ENCODE assay signal across 25 mouse cellular contexts in genomic region chr7:97303614-97304013, GRCm38 (mm10). TPM values are rescaled to one million over a fixed set of nuclear protein-coding genes. Genes with fewer than 3 reads are reported as not detected.
DNase-seq lines count a peak whose midpoint lies in the region; ATAC-seq and TF ChIP-seq lines count a peak whose summit lies in the region.
"Had no signal": no experiment of that assay in that cellular context is flagged by ENCODE, and none has a peak within 500 bp of the region (broad histone marks: within the 10 kb centered on the region; RNA-seq: fewer than 3 reads in every experiment).

No protein-coding gene starts in this region.

- no peak overlapping the region for H3K9ac ChIP-seq in forebrain, postnatal 0 days
- no peak overlapping the region for H3K9ac ChIP-seq in intestine, embryonic 14.5 days (ENCODE audit: low read length)
- H3K9ac ChIP-seq in intestine, embryonic 15.5 days = no peak overlapping the region
- H3K9ac ChIP-seq in midbrain, embryonic 13.5 days (replicated peaks) = no peak overlapping the region
- H3K9ac ChIP-seq: forebrain, embryonic 13.5 days; hindbrain, embryonic 12.5 days; liver, embryonic 15.5 days had no signal

- 82% methylated on average over 2 of the region's 2 CpGs for WGBS in forebrain, embryonic 10.5 days
- WGBS in forebrain, postnatal 0 days = 68% methylated on average over 2 of the region's 2 CpGs
- 71% methylated on average over 2 of the region's 2 CpGs for WGBS in intestine, embryonic 14.5 days
- WGBS in intestine, embryonic 15.5 days = 78% methylated on average over 2 of the region's 2 CpGs
- 82% methylated on average over 2 of the region's 2 CpGs for WGBS in midbrain, embryonic 10.5 days
- WGBS in midbrain, embryonic 13.5 days = 75% methylated on average over 2 of the region's 2 CpGs
- 89% methylated on average over 2 of the region's 2 CpGs for WGBS in limb, embryonic 10.5 days

- H3K4me3 ChIP-seq in forebrain, embryonic 10.5 days = no peak overlapping the region
- no peak overlapping the region for H3K4me3 ChIP-seq in forebrain, postnatal 0 days (ENCODE audit: low read depth, low read length)
- H3K4me3 ChIP-seq in intestine, embryonic 14.5 days (ENCODE audit: low read depth, low read length) = no peak overlapping the region
- H3K4me3 ChIP-seq in intestine, embryonic 15.5 days (replicated peaks) = no peak overlapping the region
- H3K4me3 ChIP-seq in midbrain, embryonic 10.5 days = no peak overlapping the region
- H3K4me3 ChIP-seq in midbrain, embryonic 13.5 days (replicated peaks) = no peak overlapping the region
- no peak overlapping the region for H3K4me3 ChIP-seq in limb, embryonic 10.5 days
- H3K4me3 ChIP-seq: erythroblast, embryonic 14.5 days; forebrain, embryonic 13.5 days; hindbrain, embryonic 12.5 days; layer of hippocampus, adult 2 months; liver, embryonic 15.5 days; megakaryocyte, embryonic 14.5 days had no signal

- peak; percentile 7 for DNase-seq in forebrain, embryonic 10.5 days (ENCODE audit: extremely low spot score, low spot score)
- no peak for DNase-seq in forebrain, postnatal 0 days
- peak; percentile 16 for DNase-seq in intestine, embryonic 14.5 days (ENCODE audit: low spot score)
- peak; percentile 6 for DNase-seq in midbrain, embryonic 10.5 days (ENCODE audit: low spot score)
- DNase-seq in limb, embryonic 10.5 days (ENCODE audit: low spot score) = peak; percentile 23
- no peak for DNase-seq in left cerebral cortex, postnatal 14 days (ENCODE audit: low spot score in 2 of 2)
- DNase-seq: adrenal gland, postnatal 25 days; cerebellum, adult 11-12 months; cerebellum, adult 9-11 months; gastrocnemius, postnatal 25 days; kidney, postnatal 25 days; left cerebral cortex, postnatal 4 days; right cerebral cortex, postnatal 25 days had no signal

- H3K4me2 ChIP-seq in forebrain, postnatal 0 days (ENCODE audit: low read depth) = no peak overlapping the region
- H3K4me2 ChIP-seq in intestine, embryonic 14.5 days (ENCODE audit: low read length) = no peak overlapping the region
- no peak overlapping the region for H3K4me2 ChIP-seq in intestine, embryonic 15.5 days (replicated peaks)
- no peak overlapping the region for H3K4me2 ChIP-seq in midbrain, embryonic 13.5 days (replicated peaks)
- H3K4me2 ChIP-seq: forebrain, embryonic 13.5 days; hindbrain, embryonic 12.5 days; liver, embryonic 15.5 days had no signal

- ATAC-seq in forebrain, postnatal 0 days = no peak
- no peak for ATAC-seq in intestine, embryonic 14.5 days (replicated peaks; ENCODE audit: low FRiP score, low TSS enrichment, low read depth)
- no peak for ATAC-seq in intestine, embryonic 15.5 days
- ATAC-seq in midbrain, embryonic 13.5 days = no peak
- ATAC-seq: forebrain, embryonic 13.5 days; hindbrain, postnatal 0 days; intestine, postnatal 0 days; midbrain, embryonic 16.5 days; Patski had no signal

- peaks cover 24% of the 10 kb centered on the region for H3K36me3 ChIP-seq in forebrain, embryonic 10.5 days (replicated peaks)
- H3K36me3 ChIP-seq in forebrain, postnatal 0 days (ENCODE audit: insufficient read depth) = peaks cover 76% of the 10 kb centered on the region
- peaks cover 87% of the 10 kb centered on the region for H3K36me3 ChIP-seq in intestine, embryonic 14.5 days (ENCODE audit: control insufficient read depth, insufficient read depth, low read length)
- peaks cover 10% of the 10 kb centered on the region for H3K36me3 ChIP-seq in intestine, embryonic 15.5 days
- H3K36me3 ChIP-seq in midbrain, embryonic 10.5 days = peaks cover 58% of the 10 kb centered on the region
- H3K36me3 ChIP-seq in midbrain, embryonic 13.5 days = peaks cover 84% of the 10 kb centered on the region
- peaks cover 14% of the 10 kb centered on the region for H3K36me3 ChIP-seq in limb, embryonic 10.5 days

- intact Hi-C loops in left cerebral cortex, postnatal 14 days (cut with DNase I) = no loop called here

- H3K27ac ChIP-seq in forebrain, embryonic 10.5 days = no peak overlapping the region
- no peak overlapping the region for H3K27ac ChIP-seq in forebrain, postnatal 0 days (ENCODE audit: low read depth, low read length)
- no peak overlapping the region for H3K27ac ChIP-seq in intestine, embryonic 14.5 days (ENCODE audit: low read depth)
- no peak overlapping the region for H3K27ac ChIP-seq in intestine, embryonic 15.5 days
- no peak overlapping the region for H3K27ac ChIP-seq in midbrain, embryonic 10.5 days (replicated peaks)
- no peak overlapping the region for H3K27ac ChIP-seq in midbrain, embryonic 13.5 days
- H3K27ac ChIP-seq in limb, embryonic 10.5 days = no peak overlapping the region
- H3K27ac ChIP-seq: forebrain, embryonic 13.5 days; hindbrain, embryonic 12.5 days; hindbrain, postnatal 0 days; layer of hippocampus, adult 2 months; liver, embryonic 15.5 days had no signal

- TF ChIP-seq CTCF in forebrain, postnatal 0 days (IDR thresholded peaks at IDR 0.05; ENCODE audit: low read depth) = no peak

- no peaks in the 10 kb centered on the region for H3K9me3 ChIP-seq in forebrain, embryonic 10.5 days
- no peaks in the 10 kb centered on the region for H3K9me3 ChIP-seq in forebrain, postnatal 0 days (ENCODE audit: low read length)
- H3K9me3 ChIP-seq in intestine, embryonic 14.5 days (ENCODE audit: control insufficient read depth, low read length) = no peaks in the 10 kb centered on the region
- no peaks in the 10 kb centered on the region for H3K9me3 ChIP-seq in intestine, embryonic 15.5 days
- H3K9me3 ChIP-seq in midbrain, embryonic 10.5 days (replicated peaks) = no peaks in the 10 kb centered on the region
- no peaks in the 10 kb centered on the region for H3K9me3 ChIP-seq in midbrain, embryonic 13.5 days
- no peaks in the 10 kb centered on the region for H3K9me3 ChIP-seq in limb, embryonic 10.5 days (replicated peaks)
- H3K9me3 ChIP-seq: forebrain, embryonic 13.5 days; hindbrain, embryonic 12.5 days; liver, embryonic 15.5 days had no signal

- H3K27me3 ChIP-seq in forebrain, embryonic 10.5 days (ENCODE audit: poor library complexity, severe bottlenecking) = no peaks in the 10 kb centered on the region
- no peaks in the 10 kb centered on the region for H3K27me3 ChIP-seq in forebrain, postnatal 0 days (ENCODE audit: insufficient read depth, low read length)
- H3K27me3 ChIP-seq in intestine, embryonic 14.5 days (replicated peaks; ENCODE audit: control insufficient read depth, insufficient read depth, low read length) = no peaks in the 10 kb centered on the region
- H3K27me3 ChIP-seq in intestine, embryonic 15.5 days (replicated peaks) = no peaks in the 10 kb centered on the region
- H3K27me3 ChIP-seq in midbrain, embryonic 10.5 days (ENCODE audit: low read depth, poor library complexity, severe bottlenecking) = no peaks in the 10 kb centered on the region
- H3K27me3 ChIP-seq in midbrain, embryonic 13.5 days = no peaks in the 10 kb centered on the region
- H3K27me3 ChIP-seq in limb, embryonic 10.5 days (ENCODE audit: low read depth, poor library complexity, severe bottlenecking) = no peaks in the 10 kb centered on the region
- H3K27me3 ChIP-seq: forebrain, embryonic 13.5 days; hindbrain, embryonic 12.5 days; liver, embryonic 15.5 days; megakaryocyte, embryonic 14.5 days; Patski had no signal

- no peaks in the 10 kb centered on the region for H3K4me1 ChIP-seq in forebrain, embryonic 10.5 days
- H3K4me1 ChIP-seq in forebrain, postnatal 0 days (ENCODE audit: insufficient read depth) = no peaks in the 10 kb centered on the region
- H3K4me1 ChIP-seq in intestine, embryonic 14.5 days (replicated peaks; ENCODE audit: control insufficient read depth, insufficient read depth, low read length) = no peaks in the 10 kb centered on the region
- no peaks in the 10 kb centered on the region for H3K4me1 ChIP-seq in intestine, embryonic 15.5 days (replicated peaks)
- H3K4me1 ChIP-seq in midbrain, embryonic 10.5 days = no peaks in the 10 kb centered on the region
- no peaks in the 10 kb centered on the region for H3K4me1 ChIP-seq in midbrain, embryonic 13.5 days (replicated peaks)
- no peaks in the 10 kb centered on the region for H3K4me1 ChIP-seq in limb, embryonic 10.5 days
- H3K4me1 ChIP-seq: forebrain, embryonic 13.5 days; hindbrain, embryonic 12.5 days; liver, embryonic 15.5 days had no signal

RNA-seq across cellular contexts. Expression of gene Usp35, which starts 28.2 kb away (rescaled TPM):
- 0.83 and 1.7 TPM in 2 replicates for polyA plus RNA-seq in forebrain, embryonic 10.5 days (2016; fragmentation: Nextera tagmentation; extraction: Ambion mirVana)
- 14.8 and 15.0 TPM in 2 replicates for total RNA-seq in forebrain, postnatal 0 days (2014; rRNA removed)
- 2.6 and 3.8 TPM in 2 replicates for polyA plus RNA-seq in forebrain, postnatal 0 days (2015; fragmentation: Nextera tagmentation; extraction: Ambion mirVana)
- polyA plus RNA-seq in intestine, embryonic 14.5 days (2014; fragmentation: Nextera tagmentation; extraction: Ambion mirVana) = 2.1 and 3.4 TPM in 2 replicates
- polyA plus RNA-seq in intestine, embryonic 15.5 days (2015; fragmentation: Nextera tagmentation; extraction: Ambion mirVana) = 1.1 and 1.2 TPM in 2 replicates
- 1.5 and 1.7 TPM in 2 replicates for polyA plus RNA-seq in midbrain, embryonic 10.5 days (2016; fragmentation: Nextera tagmentation; extraction: Ambion mirVana)
- polyA plus RNA-seq in midbrain, embryonic 13.5 days (2015; fragmentation: Nextera tagmentation; extraction: Ambion mirVana) = 2.6 and 2.8 TPM in 2 replicates
- 1.6 and 2.0 TPM in 2 replicates for polyA plus RNA-seq in limb, embryonic 10.5 days (2016; fragmentation: Nextera tagmentation; extraction: Ambion mirVana)
- 10 to 100 TPM; 12.2 to 13.5 TPM for total RNA-seq in left cerebral cortex, postnatal 14 days (2021)

RNA-seq across cellular contexts. Expression of gene Kctd21, which starts 28.5 kb away (rescaled TPM):
- 3.7 and 3.9 TPM in 2 replicates for polyA plus RNA-seq in forebrain, embryonic 10.5 days (2016; fragmentation: Nextera tagmentation; extraction: Ambion mirVana)
- 3.9 and 4.9 TPM in 2 replicates for total RNA-seq in forebrain, postnatal 0 days (2014; rRNA removed)
- polyA plus RNA-seq in forebrain, postnatal 0 days (2015; fragmentation: Nextera tagmentation; extraction: Ambion mirVana) = 2.4 and 3.1 TPM in 2 replicates
- 5.4 and 5.9 TPM in 2 replicates for polyA plus RNA-seq in intestine, embryonic 14.5 days (2014; fragmentation: Nextera tagmentation; extraction: Ambion mirVana)
- 3.3 and 3.6 TPM in 2 replicates for polyA plus RNA-seq in intestine, embryonic 15.5 days (2015; fragmentation: Nextera tagmentation; extraction: Ambion mirVana)
- polyA plus RNA-seq in midbrain, embryonic 10.5 days (2016; fragmentation: Nextera tagmentation; extraction: Ambion mirVana) = 4.4 and 5.3 TPM in 2 replicates
- polyA plus RNA-seq in midbrain, embryonic 13.5 days (2015; fragmentation: Nextera tagmentation; extraction: Ambion mirVana) = 6.9 and 8.3 TPM in 2 replicates
- 3.5 and 4.2 TPM in 2 replicates for polyA plus RNA-seq in limb, embryonic 10.5 days (2016; fragmentation: Nextera tagmentation; extraction: Ambion mirVana)
- total RNA-seq in left cerebral cortex, postnatal 14 days (2021) = 10 to 100 TPM; 10.7 TPM
- polyA plus RNA-seq: erythroblast, embryonic 14.5 days had no signal

Comparison
In these comparisons a context has a peak if more than half of its experiments do, and no peak if none do; other contexts are left out.
1. DNase-seq: peak in forebrain, embryonic 10.5 days (single experiment), intestine, embryonic 14.5 days (single experiment), midbrain, embryonic 10.5 days (single experiment) and limb, embryonic 10.5 days (single experiment); none in forebrain, postnatal 0 days (single experiment) and left cerebral cortex, postnatal 14 days (0 of 2).